Mouse (Mus musculus): ENCODE measurements around the gene Lrrc2.

GRCm38 (mm10) chr9:110916786-110917185, 34.6 kb upstream of the Lrrc2 start, which contains the start of gene Fam240a:
- no peak for TF ChIP-seq CTCF (IDR thresholded peaks at IDR 0.05; ENCODE audit: borderline replicate concordance, extremely low read depth, insufficient read depth, insufficient read length)
- TF ChIP-seq POLR2A (IDR thresholded peaks at IDR 0.05; ENCODE audit: borderline replicate concordance, extremely low read depth, insufficient read depth, insufficient read length, poor library complexity, severe bottlenecking) = no peak
